Mouse (Mus musculus) liver, postnatal 0 days (tissue): ENCODE data around the gene Nepn.

ENCODE experiments used
- CTCF ChIP-seq: sonication (generic); IDR thresholded peaks from 2 replicates; pipeline ENCODE4 v1.5.1; 2016; ENCODE audit warnings: antibody characterized with exemption, low read depth
- EP300 ChIP-seq: IDR thresholded peaks from 2 replicates; pipeline ENCODE4 v1.6.1; 2016; ENCODE audit warnings: antibody characterized with exemption, low read depth, mild to moderate bottlenecking

DNA sequence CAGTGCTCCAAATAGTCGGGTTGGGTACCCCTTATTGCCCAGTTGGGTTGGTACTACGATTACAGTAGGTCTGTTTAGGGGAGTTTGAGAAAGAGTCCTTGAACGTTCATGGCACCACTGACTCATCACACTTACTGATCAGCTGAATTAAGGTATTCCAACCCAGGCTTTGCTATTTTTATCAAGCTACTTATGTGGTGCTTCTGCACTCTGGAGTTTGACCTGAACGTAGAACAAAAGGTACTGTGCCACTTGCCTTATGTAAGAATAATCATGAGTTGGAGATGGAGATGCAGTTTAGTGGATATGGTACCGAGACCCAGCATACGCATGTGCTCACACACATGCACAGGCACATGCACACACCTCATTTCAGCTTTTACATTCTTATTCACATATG, 32.9 kb downstream of the Nepn start:
- TF ChIP-seq CTCF (no peak), EP300 (no peak)
